Mouse (Mus musculus) lung, adult 2 months (tissue): ENCODE measurements around the gene Uqcrc2.

Source experiments
- CTCF ChIP-seq: fragments of 200-500 bp; IDR thresholded peaks from 2 replicates; pipeline ENCODE4 v1.5.1; 2011; ENCODE audit warnings: mild to moderate bottlenecking, low read length, control low read depth; ENCODE audit not compliant: insufficient read depth
- POLR2A ChIP-seq: fragments of 200-500 bp; IDR thresholded peaks from 2 replicates; pipeline ENCODE4 v1.6.1; 2011; ENCODE audit warnings: low read depth, mild to moderate bottlenecking, control low read depth, low read length, borderline replicate concordance; ENCODE audit errors: extremely low read depth

GRCm38 (mm10) chr7:120695641-120696040 is 60.7 kb downstream of the Uqcrc2 start:
- TF ChIP-seq CTCF (no peak), POLR2A (no peak)
